Mouse (Mus musculus): ENCODE data around the gene Agrp. TPM values are rescaled to one million over a fixed set of nuclear protein-coding genes. Genes with fewer than 3 reads are reported as not detected.

The Agrp gene
- polyA plus RNA-seq, 1 experiment from 2014 or later, result 1.1 TPM

DNA sequence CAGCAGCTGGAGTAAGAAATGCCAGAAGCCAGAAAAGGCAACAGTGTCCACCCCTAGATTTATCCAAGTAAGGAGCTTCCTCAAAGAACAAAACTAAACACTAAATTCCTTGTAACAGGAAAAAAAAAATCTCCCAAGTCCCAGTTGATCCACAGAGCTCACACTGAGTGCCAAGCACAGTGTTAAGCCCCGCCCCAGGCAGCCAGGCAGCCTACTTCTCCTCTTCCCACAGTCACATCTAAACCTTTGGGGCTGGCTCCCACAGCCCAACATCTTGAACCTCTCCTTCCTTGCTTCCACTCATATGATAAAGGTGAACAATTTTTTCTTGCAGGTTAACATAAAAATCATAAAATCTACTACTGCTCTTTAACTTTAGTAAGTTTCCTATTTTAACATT lies 73.3 kb downstream of the Agrp start:
- Histone ChIP-seq H3K27ac (no peak overlapping the region), H3K27me3 (replicated peaks) (no peaks in the 10 kb centered on the region), H3K36me3 (no peaks in the 10 kb centered on the region), H3K9ac (no peak overlapping the region), H3K9me3 (no peaks in the 10 kb centered on the region), H3K4me1 (peaks cover 24% of the 10 kb centered on the region), H3K4me2 (peak overlapping the region; percentile 17; the same call in 1 of the 2 replicates), H3K4me3 (replicated peaks) (no peak overlapping the region)
- WGBS, result 77% methylated on average over 1 of the region's 1 CpGs
- ATAC-seq (ENCODE audit: insufficient read depth, low FRiP score, low read depth), result no peak

DNA sequence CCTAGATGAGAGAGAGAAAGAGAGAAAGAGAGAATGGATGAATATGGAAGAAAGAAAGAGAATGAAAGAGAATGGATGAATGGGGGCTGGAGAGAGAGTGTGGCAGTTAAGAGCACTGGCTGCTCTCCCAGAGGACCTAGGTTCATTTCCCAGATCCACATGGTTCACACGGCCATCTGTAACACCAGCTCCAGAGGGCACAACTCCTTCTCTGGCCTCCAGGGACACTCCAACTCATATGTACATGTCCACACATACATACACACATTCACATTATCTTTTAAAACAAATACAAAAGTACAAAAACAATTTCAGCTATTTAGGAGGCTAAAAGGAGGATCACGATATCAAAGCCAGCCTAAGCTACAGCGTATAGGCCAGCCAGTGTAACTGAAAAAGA lies 74.3 kb downstream of the Agrp start:
- peaks cover 24% of the 10 kb centered on the region for H3K4me1 ChIP-seq
- no peak for ATAC-seq (ENCODE audit: insufficient read depth, low FRiP score, low read depth)
- WGBS, result 85% methylated on average over 3 of the region's 3 CpGs
- H3K4me3 ChIP-seq (replicated peaks), result no peak overlapping the region
- H3K36me3 ChIP-seq, result no peaks in the 10 kb centered on the region
- no peak overlapping the region for H3K4me2 ChIP-seq
- H3K27ac ChIP-seq, result no peak overlapping the region
- no peaks in the 10 kb centered on the region for H3K9me3 ChIP-seq
- no peaks in the 10 kb centered on the region for H3K27me3 ChIP-seq (replicated peaks)
- H3K9ac ChIP-seq, result no peak overlapping the region

DNA sequence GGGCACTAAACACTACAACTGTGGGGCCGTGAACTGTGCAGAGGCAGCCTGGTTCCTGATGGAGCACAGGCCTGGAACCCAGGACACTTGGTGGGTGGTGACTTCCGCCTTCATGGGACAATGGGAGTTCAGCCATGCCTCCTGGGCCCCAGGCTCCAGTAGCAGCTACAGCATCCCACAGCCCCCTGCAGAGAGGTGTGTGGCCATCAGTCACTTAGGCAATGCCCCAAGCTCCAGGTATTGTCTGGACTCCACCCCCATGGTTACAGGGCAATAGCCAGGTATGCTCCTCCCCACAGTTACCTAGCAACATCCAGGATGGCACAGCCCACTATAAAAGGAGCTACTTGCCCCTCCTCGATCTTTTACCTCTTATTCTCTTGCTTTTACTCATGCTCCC lies 82.0 kb downstream of the Agrp start:
- no peak overlapping the region for H3K4me2 ChIP-seq
- no peaks in the 10 kb centered on the region for H3K9me3 ChIP-seq
- 78% methylated on average over 3 of the region's 3 CpGs for WGBS
- H3K27ac ChIP-seq, result no peak overlapping the region
- no peaks in the 10 kb centered on the region for H3K27me3 ChIP-seq (replicated peaks)
- ATAC-seq (ENCODE audit: insufficient read depth, low FRiP score, low read depth), result no peak; the same call in 1 of the 2 replicates
- no peak overlapping the region for H3K4me3 ChIP-seq (replicated peaks)
- H3K36me3 ChIP-seq, result no peaks in the 10 kb centered on the region
- no peaks in the 10 kb centered on the region for H3K4me1 ChIP-seq
- H3K9ac ChIP-seq, result no peak overlapping the region

DNA sequence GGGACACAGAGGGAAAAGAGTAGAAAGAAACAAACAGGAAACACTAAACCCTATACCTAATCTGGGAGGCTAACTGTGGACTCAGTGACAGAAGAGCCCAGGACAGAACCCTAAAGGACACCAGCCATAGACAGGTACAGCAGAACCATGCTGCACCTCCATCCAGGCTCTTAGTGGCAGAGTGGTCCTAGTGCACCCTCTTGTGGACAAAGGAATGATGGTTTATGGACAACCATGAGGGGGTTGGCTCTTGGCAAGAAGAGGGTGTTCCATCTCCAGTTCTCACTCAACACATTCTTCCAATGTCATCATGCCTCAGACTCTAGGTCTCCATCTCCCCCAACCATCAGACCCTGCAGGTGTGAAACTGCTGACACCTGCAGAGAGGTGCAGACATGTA lies 83.1 kb downstream of the Agrp start:
- H3K9ac ChIP-seq, result no peak overlapping the region

GRCm38 (mm10) chr8:105552824-105553223 lies 84.4 kb downstream of the Agrp start:
- H3K27me3 ChIP-seq (replicated peaks), result no peaks in the 10 kb centered on the region
- 73% methylated on average over 1 of the region's 1 CpGs for WGBS
- no peak overlapping the region for H3K4me3 ChIP-seq (replicated peaks)
- H3K4me1 ChIP-seq, result no peaks in the 10 kb centered on the region
- no peak for ATAC-seq (ENCODE audit: insufficient read depth, low FRiP score, low read depth)
- no peak overlapping the region for H3K27ac ChIP-seq
- H3K9me3 ChIP-seq, result no peaks in the 10 kb centered on the region
- H3K36me3 ChIP-seq, result no peaks in the 10 kb centered on the region
- H3K9ac ChIP-seq, result no peak overlapping the region
- no peak overlapping the region for H3K4me2 ChIP-seq

More for the DNA sequence above, 83.1 kb downstream of the Agrp start:
- H3K36me3 ChIP-seq, result no peaks in the 10 kb centered on the region
- no peaks in the 10 kb centered on the region for H3K27me3 ChIP-seq (replicated peaks)
- peak; percentile 52; the same call in 1 of the 2 replicates for ATAC-seq (ENCODE audit: insufficient read depth, low FRiP score, low read depth)
- no peak overlapping the region for H3K27ac ChIP-seq
- H3K4me1 ChIP-seq, result no peaks in the 10 kb centered on the region
- no peak overlapping the region for H3K4me3 ChIP-seq (replicated peaks)
- no peak overlapping the region for H3K4me2 ChIP-seq
- no peaks in the 10 kb centered on the region for H3K9me3 ChIP-seq

DNA sequence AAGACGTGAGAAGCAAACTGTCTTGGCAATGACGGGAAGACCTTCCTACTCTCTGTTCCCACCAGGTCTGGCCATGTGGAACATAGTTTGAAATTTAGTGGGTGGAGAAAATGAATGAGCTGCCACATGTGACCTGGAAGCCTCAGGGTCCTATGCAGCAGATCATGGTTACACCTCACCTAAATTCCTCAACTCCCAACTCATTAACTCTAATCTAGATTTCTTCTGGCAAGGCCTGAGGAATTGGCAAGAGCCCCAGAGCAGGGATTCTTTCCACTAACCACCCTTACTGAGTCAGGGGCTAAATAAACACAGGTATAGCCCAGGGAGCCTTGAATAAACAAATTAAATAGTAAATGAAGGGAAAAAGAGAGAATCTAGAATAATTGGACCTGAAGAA lies 85.2 kb downstream of the Agrp start:
- no peaks in the 10 kb centered on the region for H3K27me3 ChIP-seq (replicated peaks)
- H3K4me1 ChIP-seq, result no peaks in the 10 kb centered on the region
- no peak for ATAC-seq (ENCODE audit: insufficient read depth, low FRiP score, low read depth)
- H3K27ac ChIP-seq, result no peak overlapping the region
- H3K9me3 ChIP-seq, result no peaks in the 10 kb centered on the region
- no peak overlapping the region for H3K9ac ChIP-seq
- H3K36me3 ChIP-seq, result no peaks in the 10 kb centered on the region
- 85% methylated on average over 2 of the region's 2 CpGs for WGBS
- no peak overlapping the region for H3K4me2 ChIP-seq
- no peak overlapping the region for H3K4me3 ChIP-seq (replicated peaks)

- Histone ChIP-seq H3K27me3 (replicated peaks) (no peaks in the 10 kb centered on the region), H3K27ac (no peak overlapping the region), H3K36me3 (no peaks in the 10 kb centered on the region), H3K4me1 (peaks cover 2% of the 10 kb centered on the region; the same call in 1 of the 2 replicates), H3K4me2 (no peak overlapping the region), H3K9ac (no peak overlapping the region), H3K9me3 (no peaks in the 10 kb centered on the region), H3K4me3 (replicated peaks) (no peak overlapping the region)
- ATAC-seq (ENCODE audit: insufficient read depth, low FRiP score, low read depth), result no peak
- WGBS, result 73% methylated on average over 2 of the region's 2 CpGs
These were observed 87.1 kb downstream of the Agrp start for GRCm38 (mm10) chr8:105550083-105550482.

DNA sequence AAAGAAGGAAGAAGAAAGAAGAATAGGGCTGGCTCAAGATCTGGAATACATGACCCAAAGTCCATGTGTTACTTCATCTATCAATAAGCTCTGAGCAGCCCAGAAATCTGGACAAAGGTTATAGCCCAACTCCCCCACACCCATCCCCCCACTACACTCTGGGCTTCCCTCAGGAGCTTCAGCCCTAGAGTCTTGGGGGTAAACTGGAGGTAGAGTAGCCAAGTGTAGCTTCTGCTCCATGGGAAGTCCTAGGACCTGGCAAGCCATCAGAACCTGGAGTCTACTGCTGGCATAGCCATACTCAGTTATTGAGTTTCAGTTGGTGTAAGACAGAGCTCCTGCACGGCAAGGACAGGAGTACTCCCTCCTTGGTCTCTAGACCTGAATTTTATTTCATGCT lies 87.7 kb downstream of the Agrp start:
- ATAC-seq (ENCODE audit: insufficient read depth, low FRiP score, low read depth), result no peak
- no peaks in the 10 kb centered on the region for H3K36me3 ChIP-seq
- 93% methylated on average over 1 of the region's 1 CpGs for WGBS
- H3K4me1 ChIP-seq, result peaks cover 5% of the 10 kb centered on the region; the same call in 1 of the 2 replicates
- H3K9me3 ChIP-seq, result no peaks in the 10 kb centered on the region
- H3K9ac ChIP-seq, result no peak overlapping the region
- no peaks in the 10 kb centered on the region for H3K27me3 ChIP-seq (replicated peaks)
- no peak overlapping the region for H3K4me3 ChIP-seq (replicated peaks)
- H3K27ac ChIP-seq, result no peak overlapping the region
- no peak overlapping the region for H3K4me2 ChIP-seq

- no peak overlapping the region for H3K27ac ChIP-seq
- no peaks in the 10 kb centered on the region for H3K36me3 ChIP-seq
- no peak overlapping the region for H3K4me3 ChIP-seq (replicated peaks)
- H3K4me1 ChIP-seq, result peaks cover 11% of the 10 kb centered on the region; the same call in 1 of the 2 replicates
- H3K4me2 ChIP-seq, result no peak overlapping the region
- no peaks in the 10 kb centered on the region for H3K27me3 ChIP-seq (replicated peaks)
- H3K9me3 ChIP-seq, result no peaks in the 10 kb centered on the region
- WGBS, result 71% methylated on average over 6 of the region's 6 CpGs
- ATAC-seq (ENCODE audit: insufficient read depth, low FRiP score, low read depth), result no peak
- H3K9ac ChIP-seq, result no peak overlapping the region
These were observed 90.5 kb downstream of the Agrp start for GRCm38 (mm10) chr8:105546384-105547350.

- H3K27ac ChIP-seq, result peak overlapping the region; percentile 54; the same call in 1 of the 2 replicates
- no peaks in the 10 kb centered on the region for H3K36me3 ChIP-seq
- no peak for ATAC-seq (ENCODE audit: insufficient read depth, low FRiP score, low read depth)
- WGBS, result 71% methylated on average over 3 of the region's 3 CpGs
- no peaks in the 10 kb centered on the region for H3K9me3 ChIP-seq
- H3K9ac ChIP-seq, result no peak overlapping the region
- H3K4me2 ChIP-seq, result no peak overlapping the region
- H3K4me1 ChIP-seq, result peaks cover 11% of the 10 kb centered on the region; the same call in 1 of the 2 replicates
- H3K27me3 ChIP-seq (replicated peaks), result no peaks in the 10 kb centered on the region
- H3K4me3 ChIP-seq (replicated peaks), result no peak overlapping the region
These were observed 91.9 kb downstream of the Agrp start for GRCm38 (mm10) chr8:105545249-105545648.

DNA sequence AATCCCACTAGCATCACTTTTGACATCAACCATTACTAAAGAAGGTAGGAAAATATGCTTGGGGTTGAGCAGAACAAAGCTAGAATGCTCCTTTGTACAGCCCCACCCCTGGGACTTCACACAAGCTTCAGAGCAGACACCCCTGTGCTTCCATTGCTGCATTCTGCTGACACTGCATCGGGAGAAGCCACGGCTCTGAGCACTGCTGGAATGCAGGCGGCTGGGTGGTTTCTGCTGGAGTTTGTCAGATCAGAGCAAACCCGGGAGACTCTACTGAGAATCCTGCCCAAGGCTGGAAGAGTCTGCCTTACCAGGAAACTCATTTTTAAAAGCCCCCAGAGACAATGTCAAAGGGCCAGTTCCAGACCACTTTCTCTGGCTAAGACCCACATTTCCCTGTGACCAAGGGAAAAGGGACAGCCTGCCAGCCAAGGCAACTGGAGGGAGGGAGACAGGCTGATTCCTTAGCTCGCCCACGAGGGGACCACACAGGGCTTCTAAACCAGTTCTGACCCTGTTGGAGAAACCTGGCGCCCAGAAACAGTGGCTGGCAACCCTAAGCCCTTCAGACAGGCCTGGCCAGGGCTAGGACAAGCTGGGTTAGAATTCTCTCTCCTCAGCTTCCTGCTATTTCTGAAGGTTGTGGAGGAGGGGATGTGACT lies 92.5 kb downstream of the Agrp start:
- no peak overlapping the region for H3K9ac ChIP-seq
- H3K4me3 ChIP-seq (replicated peaks), result no peak overlapping the region
- H3K4me1 ChIP-seq, result peaks cover 11% of the 10 kb centered on the region; the same call in 1 of the 2 replicates
- no peaks in the 10 kb centered on the region for H3K36me3 ChIP-seq
- H3K27ac ChIP-seq, result peak overlapping the region; percentile 54; the same call in 1 of the 2 replicates
- ATAC-seq (ENCODE audit: insufficient read depth, low FRiP score, low read depth), result 0 out of 2 replicates have a peak, but pooled peaks have one; percentile 21
- WGBS, result 44% methylated on average over 7 of the region's 7 CpGs
- no peak overlapping the region for H3K4me2 ChIP-seq
- H3K9me3 ChIP-seq, result no peaks in the 10 kb centered on the region
- no peaks in the 10 kb centered on the region for H3K27me3 ChIP-seq (replicated peaks)

DNA sequence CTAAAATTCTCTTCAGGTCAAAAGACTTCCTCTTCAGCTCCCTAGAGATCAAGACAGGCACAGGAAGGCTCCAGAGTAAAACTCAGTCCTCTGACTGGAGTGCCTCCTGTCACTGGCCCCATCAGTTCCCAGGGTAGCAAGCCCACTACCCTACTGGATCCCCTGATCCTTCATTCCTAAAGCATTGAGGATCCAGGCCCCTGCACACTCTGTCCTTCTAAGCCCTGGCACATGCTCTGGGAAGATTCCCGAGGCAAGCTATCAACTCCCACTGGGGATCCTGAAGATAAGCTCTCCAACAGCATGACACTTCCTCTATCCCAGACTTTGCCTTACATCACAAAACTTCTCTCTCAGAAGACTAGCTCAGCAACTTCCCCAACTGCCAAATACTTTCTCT lies 93.5 kb downstream of the Agrp start:
- Histone ChIP-seq H3K9ac (no peak overlapping the region), H3K4me3 (replicated peaks) (no peak overlapping the region), H3K27ac (peak overlapping the region; percentile 5; the same call in 1 of the 2 replicates), H3K9me3 (no peaks in the 10 kb centered on the region), H3K4me1 (peaks cover 11% of the 10 kb centered on the region; the same call in 1 of the 2 replicates), H3K4me2 (no peak overlapping the region), H3K27me3 (replicated peaks) (no peaks in the 10 kb centered on the region), H3K36me3 (no peaks in the 10 kb centered on the region)
- no peak for ATAC-seq (ENCODE audit: insufficient read depth, low FRiP score, low read depth)
- 16% methylated on average over 1 of the region's 1 CpGs for WGBS

All from stomach, embryonic 15.5 days (tissue).